Mouse (Mus musculus): ENCODE measurements around the gene Taf1b.
"Not testable (repeated sequence)": the region's sequence is repeated elsewhere in the genome, so short reads cannot be mapped to it uniquely, and the experiment has no call there.

The Taf1b gene

DNA sequence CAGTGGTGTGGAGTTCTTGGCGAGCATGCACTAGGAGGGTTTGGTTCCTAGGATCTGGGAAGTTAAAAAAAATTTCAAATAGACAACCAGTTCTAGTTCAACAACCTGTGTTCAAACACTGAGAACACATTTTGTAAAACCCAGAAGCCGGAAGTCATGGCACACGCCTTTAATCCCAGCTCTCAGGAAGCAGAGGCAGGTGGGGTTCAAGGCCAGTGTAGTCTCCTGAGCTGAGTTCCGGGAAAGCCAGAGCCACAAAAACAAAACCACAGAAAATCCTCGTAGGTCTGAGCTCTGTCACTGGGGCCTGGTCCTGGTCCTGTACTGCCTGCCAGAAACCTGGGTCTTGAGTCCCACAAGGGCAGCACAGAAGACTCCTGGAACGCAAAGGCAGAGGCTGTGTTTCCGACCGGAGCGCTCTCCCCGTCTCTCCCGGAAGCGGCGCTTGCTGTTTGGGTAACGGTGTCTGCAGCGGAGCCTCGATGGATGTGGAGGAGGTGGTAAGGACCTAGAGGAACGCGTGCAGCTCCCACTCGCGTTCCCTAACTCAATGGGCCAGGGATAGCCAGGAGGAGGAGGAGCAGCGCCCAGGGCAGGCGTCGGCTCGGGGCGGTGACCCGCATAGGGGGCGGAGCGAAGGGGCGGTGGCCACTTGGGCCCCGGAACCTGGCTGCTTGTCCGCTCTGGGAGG lies at the start of gene Taf1b:
Taf1b (plus strand) TSS at position 210 of the 691 bp plus-strand sequence.
- DNase-seq: peak; percentile 84

DNA sequence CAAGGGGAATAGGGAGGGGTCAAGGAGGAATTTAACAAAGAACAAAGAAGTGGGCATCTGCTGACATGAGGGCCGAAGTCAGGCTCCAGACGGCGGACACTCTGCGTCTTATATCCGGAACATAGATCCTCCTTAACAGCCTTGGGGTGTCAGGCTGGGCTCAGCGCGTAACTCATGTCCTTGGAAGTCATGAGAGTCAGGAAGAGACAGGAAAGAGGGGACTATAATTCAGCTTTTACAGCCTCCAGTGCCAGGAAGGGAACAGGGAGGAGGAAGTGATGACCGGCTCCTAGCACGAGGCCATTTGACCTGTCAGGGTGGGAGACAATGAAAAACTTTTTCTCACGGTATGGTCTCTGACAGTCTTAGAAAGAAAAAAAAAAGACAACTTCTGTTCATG lies 37.8 kb upstream of the Taf1b start:
- no peak for DNase-seq

DNA sequence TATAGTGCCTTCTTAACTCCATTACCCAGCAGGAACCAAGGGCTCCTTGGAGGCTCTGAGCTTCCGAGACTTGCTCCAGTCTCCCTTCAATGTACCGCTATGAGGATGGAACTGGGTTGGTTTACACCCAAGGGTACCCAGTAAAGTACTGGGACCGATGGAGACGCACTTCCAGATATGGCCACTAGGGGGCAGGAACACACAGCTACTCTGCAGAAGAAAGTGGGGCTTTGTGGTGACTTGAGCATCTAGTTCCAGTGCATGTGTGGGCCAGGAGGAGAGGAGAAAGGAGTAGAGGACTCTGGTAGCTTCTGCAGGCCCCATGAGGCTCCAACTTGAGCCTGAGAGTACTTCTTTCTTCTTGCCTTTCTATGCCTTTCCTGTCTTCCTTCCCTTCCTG lies 36.0 kb upstream of the Taf1b start:
- not testable (repeated sequence) for DNase-seq

DNA sequence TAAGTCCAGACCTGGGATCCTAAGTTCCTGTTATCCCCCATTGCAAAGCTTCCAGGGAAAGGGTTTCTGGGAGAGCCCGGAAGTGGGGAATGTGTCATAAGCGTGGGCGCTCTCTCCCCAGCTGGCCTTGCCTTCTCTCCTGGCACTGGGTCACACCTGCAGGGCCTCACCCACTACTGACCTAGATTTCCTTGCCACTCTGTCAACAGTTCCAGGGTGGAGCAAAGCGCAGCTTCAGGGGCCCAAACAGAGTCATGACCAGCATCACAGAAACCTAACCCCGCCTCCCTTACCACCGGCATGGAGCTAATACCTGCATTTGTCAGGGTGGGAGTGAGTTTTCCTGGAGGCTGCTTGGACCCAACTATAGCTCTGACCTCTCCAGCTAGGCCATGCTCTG lies 34.7 kb upstream of the Taf1b start:
- DNase-seq: not testable (repeated sequence)

DNA sequence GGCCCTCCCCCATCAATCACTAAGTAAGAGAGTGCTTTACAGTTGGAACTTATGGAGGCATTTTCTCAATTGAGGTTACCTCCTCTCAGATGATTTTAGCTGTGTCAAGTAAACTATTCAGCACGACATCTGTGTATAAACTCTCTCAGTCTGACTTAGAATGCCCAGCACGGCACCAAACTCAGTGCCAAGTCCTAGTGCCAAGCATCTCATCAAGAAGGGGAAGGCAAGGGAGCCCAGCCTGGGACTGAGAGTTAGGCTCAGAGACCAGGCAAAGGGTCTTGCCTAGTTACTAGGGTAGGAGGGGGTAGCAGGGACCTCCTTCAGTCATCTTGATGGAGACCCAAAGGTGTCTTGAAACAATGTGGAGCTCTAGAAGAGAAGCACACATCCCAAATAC lies 29.2 kb upstream of the Taf1b start:
- DNase-seq: no peak

DNA sequence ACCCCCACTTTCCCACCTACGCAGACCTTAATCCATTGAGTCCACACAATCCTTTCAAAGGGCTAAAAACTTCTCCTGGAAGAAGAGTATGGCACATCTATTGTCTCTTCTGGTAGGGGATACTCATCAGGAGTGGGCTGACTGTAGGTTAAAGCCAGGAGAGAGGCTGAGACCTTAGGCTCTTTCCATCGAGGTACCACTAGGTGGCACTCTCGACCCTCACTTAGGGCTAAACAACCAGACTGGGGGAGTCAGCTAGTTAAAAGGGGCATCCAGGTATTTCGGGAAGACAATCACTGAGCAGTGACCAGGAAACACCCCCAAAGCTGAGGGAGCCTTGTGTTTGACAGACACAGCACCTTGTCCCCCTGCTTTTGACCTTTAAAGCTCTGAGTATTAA lies 27.2 kb upstream of the Taf1b start:
- peak; percentile 52 for DNase-seq

DNA sequence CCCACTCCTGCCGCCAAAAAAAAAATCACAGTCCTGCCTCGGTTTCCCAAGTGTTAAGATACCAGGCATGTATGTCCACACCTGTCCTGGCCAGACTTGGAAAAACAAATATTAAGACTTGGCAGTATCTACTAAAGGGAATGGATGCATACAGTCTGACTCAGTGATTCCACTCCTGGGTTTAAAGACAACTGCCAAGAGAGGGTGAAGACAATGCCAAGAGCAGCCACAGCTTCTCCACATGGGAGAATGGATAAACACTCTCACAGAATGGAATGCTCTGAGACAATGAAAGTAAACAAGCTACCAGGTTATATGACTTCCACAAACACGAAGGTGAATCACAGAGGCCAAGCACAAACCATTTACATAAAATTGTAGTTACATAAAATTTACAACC lies 24.9 kb upstream of the Taf1b start:
- DNase-seq: no peak

DNA sequence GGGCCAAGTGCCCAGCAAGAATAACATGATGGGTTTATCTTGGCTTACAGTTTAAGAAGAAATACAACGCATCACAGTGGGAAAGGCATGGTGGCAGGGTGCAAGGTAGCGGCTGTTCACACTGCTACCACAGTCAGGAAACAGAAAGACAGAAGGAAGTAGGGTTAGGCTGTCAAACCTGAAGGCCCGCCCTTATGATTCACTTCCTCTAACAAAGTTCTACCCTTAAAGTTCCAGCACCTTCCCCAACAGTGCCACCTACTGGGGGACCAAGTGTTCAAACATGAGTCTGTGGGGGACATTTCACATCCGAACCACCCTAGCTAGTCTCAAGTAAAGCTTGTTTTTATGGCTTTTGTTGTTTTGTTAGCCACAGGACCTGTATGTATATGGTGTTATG lies 13.2 kb upstream of the Taf1b start:
- no peak for DNase-seq

DNA sequence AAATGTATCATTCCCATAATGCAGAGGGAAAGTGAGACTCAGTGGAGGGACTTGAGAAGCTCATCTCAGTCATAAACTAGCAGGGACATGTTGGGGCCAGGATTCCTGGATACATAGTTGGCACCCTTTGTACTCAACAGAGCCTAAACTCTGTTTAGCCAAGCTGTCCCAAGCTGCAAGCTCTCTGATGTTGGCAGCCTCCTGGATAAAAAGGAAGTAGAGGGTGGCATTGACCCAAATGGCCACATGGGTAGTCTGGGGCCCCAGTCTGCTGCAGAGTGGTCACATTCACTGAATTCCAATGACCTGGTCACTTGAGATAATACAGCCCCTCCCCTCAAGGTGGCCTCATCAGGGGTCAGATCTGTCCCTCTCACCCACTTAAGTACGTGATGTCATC lies 11.3 kb upstream of the Taf1b start:
- no peak for DNase-seq

DNA sequence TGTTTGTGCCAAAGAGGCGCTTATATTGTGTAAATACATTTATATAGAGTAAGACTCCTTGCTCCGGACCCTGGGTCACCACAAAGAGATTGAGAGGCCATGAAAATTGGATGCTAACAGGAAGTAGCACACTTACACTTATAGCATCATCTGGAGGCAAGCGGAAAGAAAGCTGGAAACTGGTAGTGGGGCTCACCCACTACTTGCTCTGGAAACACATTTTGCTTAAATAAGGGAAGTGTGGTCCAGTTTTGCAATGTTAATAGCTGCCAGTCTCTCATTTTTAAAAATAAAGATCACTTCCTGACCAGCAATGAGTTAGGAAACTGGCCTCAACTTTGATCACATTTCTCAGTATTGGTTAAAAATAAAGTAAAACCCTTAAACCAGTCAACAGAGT lies 5.7 kb upstream of the Taf1b start:
- not testable (repeated sequence) for DNase-seq

DNA sequence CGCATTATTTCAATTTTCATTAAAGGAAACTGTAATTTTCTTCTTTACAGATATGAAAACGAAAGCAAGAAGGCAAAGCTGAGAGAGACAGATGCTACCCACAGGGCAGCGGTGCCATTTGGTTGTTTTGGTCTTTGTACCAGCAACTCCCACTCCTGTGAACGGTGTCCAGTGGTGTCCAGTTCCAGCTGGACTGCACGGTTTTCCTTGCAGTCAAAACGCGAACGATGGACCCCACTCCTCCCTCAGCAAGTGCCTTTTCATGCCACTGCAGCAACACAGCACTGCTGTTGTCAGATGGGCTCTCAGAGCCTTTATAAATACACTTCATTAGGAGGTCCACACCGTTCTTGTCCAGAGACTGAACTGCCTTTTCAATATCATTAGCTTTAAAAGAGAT lies 5.1 kb upstream of the Taf1b start:
- DNase-seq: no peak

DNA sequence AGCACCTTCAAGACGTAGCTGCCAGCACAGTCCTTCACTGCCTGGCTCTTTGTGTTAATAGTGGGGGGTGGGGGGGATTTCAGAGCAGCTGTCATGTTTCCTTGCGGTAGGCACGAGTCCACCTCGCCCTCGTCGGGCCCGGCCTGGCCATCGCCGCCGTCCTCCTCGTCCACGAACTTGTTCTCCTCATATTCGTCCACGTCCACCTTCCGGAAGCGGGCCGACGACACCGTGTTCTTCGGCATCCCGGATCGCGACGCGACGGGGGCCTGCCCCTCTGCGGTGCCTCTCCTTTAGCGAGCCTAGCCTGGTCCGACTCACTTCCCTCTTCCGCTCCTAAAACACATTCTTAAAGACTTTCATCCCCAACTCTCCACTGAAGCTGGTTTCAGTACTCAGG lies 4.7 kb upstream of the Taf1b start:
- no peak for DNase-seq

DNA sequence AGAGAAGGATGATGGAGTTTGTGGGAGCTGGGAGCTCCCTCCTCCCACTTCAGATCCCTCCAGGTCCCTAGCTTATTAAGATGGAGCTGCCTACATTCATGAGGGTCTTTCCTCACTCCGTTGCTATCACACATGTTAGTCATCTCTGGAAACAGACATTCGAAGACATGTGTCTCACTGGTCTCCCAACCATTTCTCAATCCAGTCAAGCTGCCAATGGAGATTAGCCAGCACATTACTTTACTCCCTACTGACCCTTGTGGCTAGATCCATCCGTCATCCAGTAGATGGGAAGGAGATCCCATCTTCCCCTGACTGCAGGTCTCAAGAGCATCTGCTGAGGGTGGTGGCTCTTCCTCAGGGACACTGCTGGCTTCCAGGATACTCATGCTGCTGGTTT lies 3.4 kb upstream of the Taf1b start:
- DNase-seq: not testable (repeated sequence)

DNA sequence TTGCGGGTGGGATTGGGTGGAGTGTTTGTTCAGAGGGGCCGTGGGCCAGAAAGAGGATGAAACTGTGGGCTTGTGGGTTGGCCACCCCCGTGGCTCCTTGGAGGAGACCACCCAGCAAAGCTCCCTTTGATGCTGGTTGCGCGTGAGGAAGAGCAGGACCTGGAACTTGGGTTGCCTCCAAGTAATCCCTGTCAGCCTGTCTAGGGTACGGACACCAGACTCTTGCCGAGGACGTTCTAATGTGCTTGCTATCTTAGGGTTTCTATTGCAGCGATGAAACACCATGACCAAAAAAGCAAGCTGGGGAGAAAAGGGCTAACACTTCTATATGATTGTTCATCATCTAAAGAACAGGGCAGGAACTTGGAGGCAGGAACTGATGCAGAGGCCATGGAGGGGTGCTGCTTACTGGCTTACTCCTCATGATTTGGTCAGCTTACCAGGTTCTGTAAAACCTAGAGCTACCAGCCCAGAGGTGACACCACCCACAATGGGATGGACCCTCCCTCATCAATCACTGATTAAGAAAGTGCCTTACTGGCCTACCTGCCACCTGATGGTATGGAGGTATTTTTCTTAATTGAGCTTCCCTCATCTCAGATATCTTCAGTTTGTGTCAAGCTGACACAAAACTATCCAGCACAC lies 804 bp downstream of the Taf1b start:
- DNase-seq: not testable (repeated sequence)

DNA sequence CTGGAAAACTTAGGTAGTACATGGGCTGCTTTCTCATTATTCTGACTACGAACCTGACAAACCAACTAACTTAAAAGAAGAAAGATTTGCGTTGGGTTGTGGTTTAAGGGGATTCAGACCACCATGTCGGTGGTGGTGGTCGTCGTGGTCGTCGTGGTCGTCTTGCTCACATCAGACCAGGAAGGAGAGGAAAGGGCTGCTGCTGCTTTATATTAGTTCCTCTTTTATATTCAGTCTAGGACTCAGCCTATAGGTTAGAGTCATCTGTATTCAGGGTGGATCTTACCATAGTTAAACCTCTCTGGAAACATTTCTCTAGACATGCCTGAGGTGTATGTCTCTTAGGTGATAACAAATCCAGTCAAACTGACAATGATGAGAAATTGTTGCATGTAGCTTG lies 19.0 kb downstream of the Taf1b start:
- no peak for DNase-seq

DNA sequence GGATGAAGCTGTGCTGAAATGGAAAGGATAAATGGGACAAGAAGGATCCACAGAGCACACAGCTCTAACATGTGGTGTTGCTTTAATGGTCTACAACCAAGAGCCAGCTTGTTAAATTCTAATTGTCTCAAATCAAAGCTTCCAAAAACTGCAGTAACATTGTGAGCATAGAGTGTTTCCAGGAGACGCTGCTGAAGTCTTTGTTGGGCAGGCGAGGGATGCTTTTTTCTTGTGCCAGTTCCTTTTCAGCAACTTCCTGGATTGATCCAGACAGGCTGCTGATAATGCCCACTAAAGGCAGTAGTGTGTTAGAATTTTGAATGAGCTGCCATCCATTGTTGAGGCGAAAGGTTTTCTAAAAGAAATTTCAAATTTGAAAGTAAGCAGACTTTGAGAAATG lies 22.9 kb downstream of the Taf1b start:
- no peak for DNase-seq

DNA sequence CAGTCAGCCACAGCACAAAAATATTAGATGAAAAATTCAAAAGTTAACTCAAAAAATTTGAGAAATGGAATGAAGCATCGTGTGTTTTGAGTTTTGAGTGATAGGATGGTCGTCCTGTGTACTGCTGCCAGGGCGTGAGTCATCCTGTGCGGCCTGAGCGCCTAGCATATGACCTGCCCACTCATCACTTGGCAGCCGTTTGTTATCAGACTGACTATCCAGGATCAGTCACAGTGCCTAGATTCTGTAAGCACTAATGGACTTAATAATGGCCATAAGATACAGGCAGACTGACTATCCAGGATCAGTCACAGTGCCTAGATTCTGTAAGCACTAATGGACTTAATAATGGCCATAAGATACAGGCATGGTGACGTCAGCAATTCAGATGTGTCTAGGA lies 26.9 kb downstream of the Taf1b start:
- not testable (repeated sequence) for DNase-seq

DNA sequence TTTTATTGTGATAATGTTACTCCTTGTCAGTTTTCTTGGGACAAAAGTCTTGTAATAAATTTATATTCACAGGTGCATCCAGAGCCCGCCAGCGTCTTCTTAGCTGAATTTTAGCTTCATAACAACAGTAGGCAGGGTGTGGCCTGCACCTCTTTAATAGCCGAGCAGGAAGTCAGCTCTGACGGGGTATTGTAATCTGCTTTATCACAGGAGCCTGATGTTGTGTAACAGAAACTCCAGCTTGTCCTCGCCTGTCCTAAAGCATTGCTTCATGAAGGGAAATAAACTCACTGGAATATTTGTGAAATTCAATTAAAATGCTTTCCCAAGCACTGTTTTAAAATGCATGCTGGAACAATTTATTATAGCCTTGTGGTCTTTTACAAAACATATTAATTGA lies 38.2 kb downstream of the Taf1b start:
- DNase-seq: no peak

DNA sequence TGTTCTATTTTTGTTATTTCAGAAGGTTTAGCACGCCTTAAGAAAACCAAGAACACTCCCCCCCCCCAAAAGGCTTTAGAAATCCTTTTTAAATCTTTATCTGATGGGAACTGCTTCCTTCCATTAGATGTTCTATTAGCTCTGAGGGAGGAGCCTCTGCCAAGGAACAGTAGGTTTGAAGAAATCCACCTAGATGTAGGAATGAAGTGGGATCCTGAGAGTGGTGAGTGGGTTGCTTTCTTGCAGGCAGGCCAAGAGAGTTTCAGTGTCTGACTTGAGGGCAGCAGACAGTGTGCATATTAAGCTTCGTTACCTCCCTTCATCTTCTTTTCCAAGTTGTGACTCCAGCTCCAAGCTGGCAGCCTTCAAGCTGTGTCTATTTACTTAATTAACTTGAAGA lies 39.0 kb downstream of the Taf1b start:
- no peak for DNase-seq

DNA sequence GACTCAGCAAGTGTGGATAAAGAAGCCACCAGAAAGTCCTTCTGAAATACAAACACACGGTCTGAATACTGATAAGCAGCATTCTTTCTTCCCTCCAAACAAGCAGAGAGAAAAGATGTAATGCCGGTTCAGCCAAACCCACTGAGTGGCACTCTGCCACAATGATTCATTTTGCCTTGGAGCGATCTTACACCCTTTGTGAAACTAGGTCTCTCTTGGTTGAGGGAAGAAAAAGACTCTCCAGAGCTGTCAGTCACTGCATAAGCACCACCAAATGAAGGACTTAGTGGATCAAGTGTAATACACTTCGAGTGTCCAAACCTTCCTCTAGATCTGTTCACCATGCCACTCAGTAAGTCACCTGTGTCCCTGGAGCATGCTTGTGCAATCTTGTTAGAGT lies 39.8 kb downstream of the Taf1b start:
- peak; percentile 9 for DNase-seq

DNA sequence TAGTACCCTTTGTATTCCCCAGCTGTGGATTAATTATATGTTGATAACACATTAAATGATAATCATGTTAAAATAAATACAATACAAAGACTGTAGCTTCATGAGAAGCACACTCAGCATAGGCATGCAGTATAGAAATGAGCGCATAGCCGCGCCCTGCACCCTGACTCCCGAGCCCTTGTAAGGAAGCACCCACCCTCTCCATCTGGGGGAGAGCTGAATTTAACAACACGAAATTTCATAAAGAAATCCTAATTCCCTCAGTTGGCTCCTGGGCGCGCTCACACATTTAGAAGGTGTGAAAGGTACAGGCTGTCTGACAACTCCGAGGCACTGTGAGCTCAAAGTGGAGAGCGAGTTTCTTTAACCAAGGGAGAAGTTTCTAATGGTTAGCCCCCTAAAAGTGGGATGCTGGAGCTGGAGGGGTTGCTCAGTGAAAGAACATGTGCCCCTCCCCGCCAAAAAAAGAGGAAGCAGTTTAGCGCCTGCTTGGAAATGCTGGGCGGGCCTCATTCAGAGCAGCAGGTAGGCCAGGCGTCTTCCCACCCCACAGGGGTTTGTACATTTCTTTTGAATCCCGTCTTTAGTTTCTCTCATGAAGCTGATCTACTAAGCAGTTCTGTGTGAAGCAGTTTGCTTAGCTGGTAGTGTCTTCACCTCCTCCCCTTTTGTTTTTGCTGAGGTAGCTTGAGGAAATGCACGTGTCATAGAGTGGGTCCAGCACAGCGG lies 43.4 kb downstream of the Taf1b start:
- DNase-seq: peak; percentile 16

DNA sequence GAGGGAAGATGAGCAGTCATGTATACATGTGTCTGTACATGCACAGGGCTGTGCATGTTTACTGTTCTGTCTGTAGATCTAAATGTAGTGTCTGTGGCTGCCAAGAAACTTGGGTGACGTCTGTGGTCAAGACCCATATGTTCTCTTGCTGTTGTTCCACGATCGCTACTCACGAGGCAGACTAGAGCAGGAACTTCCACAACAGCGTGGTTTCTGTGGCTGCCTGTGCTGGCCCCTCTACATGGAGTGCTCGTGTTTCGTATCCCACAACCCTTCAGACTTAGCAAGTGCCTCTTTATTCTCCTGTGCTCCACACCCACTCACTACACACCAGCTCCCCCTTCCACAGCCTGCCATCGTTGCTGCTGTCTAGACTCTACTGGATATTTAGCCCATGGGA lies 49.5 kb downstream of the Taf1b start:
- no peak for DNase-seq

DNA sequence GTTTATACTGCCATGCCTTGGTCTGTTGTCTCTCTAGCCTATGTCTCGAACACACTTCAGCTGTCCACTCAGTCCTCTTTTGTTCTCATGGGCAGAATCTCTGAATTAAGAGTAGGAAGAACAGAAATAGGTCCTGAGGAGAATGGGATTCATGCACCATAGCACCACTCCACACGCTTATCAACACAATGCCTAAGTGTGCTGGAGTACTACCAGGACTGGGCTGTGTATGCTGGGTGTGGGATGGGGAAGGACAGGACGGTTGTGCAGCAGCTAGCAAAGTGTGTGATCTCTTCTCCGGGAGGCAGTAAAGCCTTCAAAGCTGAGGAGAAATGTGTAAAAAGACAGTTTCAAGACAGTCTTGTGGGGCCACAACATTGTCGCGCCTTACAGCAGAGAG lies 50.7 kb downstream of the Taf1b start:
- no peak for DNase-seq

DNA sequence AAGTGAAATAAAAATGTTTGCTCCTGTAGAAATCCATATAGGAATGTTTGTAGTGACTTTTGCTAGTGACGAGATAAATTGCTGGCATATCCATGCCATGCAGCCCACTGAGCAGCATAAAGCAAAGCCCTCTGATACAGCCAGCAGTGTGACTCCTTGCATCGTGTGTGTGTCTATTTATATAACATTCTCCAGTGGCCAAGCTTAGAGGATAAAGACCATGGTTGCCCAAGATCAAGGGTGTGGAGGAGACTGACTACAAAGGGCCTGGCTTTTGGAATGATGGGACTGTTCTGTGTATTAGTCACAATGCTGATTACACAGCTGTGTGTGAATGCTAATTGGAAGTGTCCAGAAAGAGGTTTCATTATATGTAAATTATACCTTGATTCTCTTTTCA lies 54.4 kb downstream of the Taf1b start:
- DNase-seq: no peak

Data from right cerebral cortex, postnatal 14 days (tissue).